Mouse (Mus musculus) stomach, embryonic 14.5 days (tissue): ENCODE results near the gene Nat8l. TPM values are rescaled to one million over a fixed set of nuclear protein-coding genes. Genes with fewer than 3 reads are reported as not detected.
"Not testable (repeated sequence)": the region's sequence is repeated elsewhere in the genome, so short reads cannot be mapped to it uniquely, and the experiment has no call there.

Experiments used
- ATAC-seq: fragments of 200-750 bp; cut with Nextera tagmentation; 2 replicates; pipeline ENCODE4 v1.8.0; 2017; ENCODE audit warnings: low read depth, moderate TSS enrichment; ENCODE audit not compliant: insufficient number of reproducible peaks, insufficient read depth, low FRiP score
- H3K27ac ChIP-seq: fragments of 300-500 bp; sonication (generic); 2 replicates; pipeline ENCODE4 v1.5.1; 2014; ENCODE audit warnings: mild to moderate bottlenecking, low read length, moderate library complexity, mixed read lengths
- H3K27me3 ChIP-seq: fragments of 300-500 bp; sonication (generic); 2 replicates; pipeline ENCODE4 v1.6.1; 2014; ENCODE audit warnings: low read length, control low read depth, mixed read lengths; ENCODE audit not compliant: control insufficient read depth, insufficient read depth
- H3K36me3 ChIP-seq: fragments of 300-500 bp; sonication (generic); 2 replicates; pipeline ENCODE4 v1.6.1; 2014; ENCODE audit warnings: mild to moderate bottlenecking, control low read depth, low read length, moderate library complexity, mixed read lengths; ENCODE audit not compliant: control insufficient read depth, insufficient read depth
- H3K4me1 ChIP-seq: fragments of 300-500 bp; sonication (generic); 2 replicates; pipeline ENCODE4 v1.6.1; 2014; ENCODE audit warnings: low read length, control low read depth, mixed read lengths; ENCODE audit not compliant: control insufficient read depth, insufficient read depth
- H3K4me2 ChIP-seq: fragments of 300-500 bp; sonication (generic); replicated peaks from 2 replicates; pipeline ENCODE4 v1.6.1; 2014; ENCODE audit warnings: low read depth, low read length, control low read depth
- H3K4me3 ChIP-seq: fragments of 300-500 bp; sonication (generic); 2 replicates; pipeline ENCODE4 v1.5.1; 2014; ENCODE audit warnings: low read depth, low read length, control low read depth
- H3K9ac ChIP-seq: fragments of 300-500 bp; sonication (generic); replicated peaks from 2 replicates; pipeline ENCODE4 v1.6.1; 2014; ENCODE audit warnings: low read depth, mild to moderate bottlenecking, control low read depth, low read length, moderate library complexity, mixed read lengths
- H3K9me3 ChIP-seq: fragments of 300-500 bp; sonication (generic); 2 replicates; pipeline ENCODE4 v1.6.1; 2016; ENCODE audit warnings: low read depth, low read length, control low read depth; ENCODE audit not compliant: control insufficient read depth
- WGBS: fragments of 180-500 bp; shearing (Covaris S2); extraction: QIAGEN DNeasy Blood & Tissue Kit; methylation state at CpG from one replicate; pipeline ENCODE4 v1.1.7; 2014; 5-methylcytosine and 5-hydroxymethylcytosine counted together
- polyA plus RNA-seq: library from polyadenylated mRNA; unstranded; fragments of >200 nt; fragmentation: Nextera tagmentation; extraction: Ambion mirVana; gene quantifications from 2 replicates; pipeline ENCODE4 v1.2.1, GENCODE M21; 2014

Gene Nat8l
- polyA plus RNA-seq: 0.24 and 0.29 TPM in 2 replicates

- H3K4me2 ChIP-seq: peak within 1 kb of the TSS; percentile 97
- H3K4me1 ChIP-seq: peaks cover 6% of the 10 kb centered on the region; the same call in 1 of the 2 replicates
- under 1% methylated on average over 75 of the region's 90 CpGs for WGBS
- H3K36me3 ChIP-seq: no peaks in the 10 kb centered on the region
- ATAC-seq: peak; percentile 68
- peaks cover 41% of the 10 kb centered on the region for H3K27me3 ChIP-seq
- peak within 1 kb of the TSS; percentile 57 for H3K4me3 ChIP-seq
- H3K9ac ChIP-seq: no peak within 1 kb of the TSS; the same call in 1 of the 2 replicates
- no peak within 1 kb of the TSS for H3K27ac ChIP-seq
- no peaks in the 10 kb centered on the region for H3K9me3 ChIP-seq
Observed at GRCm38 (mm10) chr5:33995843-33996693, at the start of gene Nat8l. Nat8l (plus strand) TSS chr5:33995984.

DNA sequence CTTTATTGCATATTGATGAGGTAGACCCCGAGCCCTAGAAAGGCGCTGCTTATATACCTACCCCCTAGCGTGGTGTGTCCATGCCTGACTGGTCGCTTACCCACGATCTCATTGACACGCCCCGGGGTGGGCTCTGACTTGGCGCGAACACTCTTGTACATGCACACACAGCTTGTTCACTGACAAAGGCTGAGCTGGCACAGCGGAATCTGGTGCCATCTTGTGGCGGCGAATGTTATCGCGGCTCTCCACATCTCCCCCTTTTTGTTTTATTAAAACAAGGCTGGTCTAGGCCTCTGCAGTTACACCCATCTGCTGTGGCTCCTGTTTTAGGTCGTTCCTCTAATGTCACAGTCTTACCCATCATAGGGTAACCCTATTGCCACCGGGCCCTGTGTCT is 48.7 kb upstream of the Nat8l start:
- H3K4me1 ChIP-seq, H3K36me3 ChIP-seq, H3K27me3 ChIP-seq, H3K4me2 ChIP-seq, H3K27ac ChIP-seq, H3K4me3 ChIP-seq, H3K9ac ChIP-seq, ATAC-seq: not testable (repeated sequence)
- peaks cover 11% of the 10 kb centered on the region; the same call in 1 of the 2 replicates for H3K9me3 ChIP-seq
- WGBS: 90% methylated on average over 16 of the region's 16 CpGs

GRCm38 (mm10) chr5:33948314-33948713 is 47.5 kb upstream of the Nat8l start:
- Histone ChIP-seq H3K9me3 (peaks cover 8% of the 10 kb centered on the region; the same call in 1 of the 2 replicates), H3K4me1 (no peaks in the 10 kb centered on the region), H3K27ac (no peak overlapping the region), H3K4me3 (no peak overlapping the region), H3K9ac (no peak overlapping the region), H3K4me2 (no peak overlapping the region), H3K36me3 (no peaks in the 10 kb centered on the region), H3K27me3 (no peaks in the 10 kb centered on the region)
- no peak for ATAC-seq
- 89% methylated on average over 4 of the region's 4 CpGs for WGBS

DNA sequence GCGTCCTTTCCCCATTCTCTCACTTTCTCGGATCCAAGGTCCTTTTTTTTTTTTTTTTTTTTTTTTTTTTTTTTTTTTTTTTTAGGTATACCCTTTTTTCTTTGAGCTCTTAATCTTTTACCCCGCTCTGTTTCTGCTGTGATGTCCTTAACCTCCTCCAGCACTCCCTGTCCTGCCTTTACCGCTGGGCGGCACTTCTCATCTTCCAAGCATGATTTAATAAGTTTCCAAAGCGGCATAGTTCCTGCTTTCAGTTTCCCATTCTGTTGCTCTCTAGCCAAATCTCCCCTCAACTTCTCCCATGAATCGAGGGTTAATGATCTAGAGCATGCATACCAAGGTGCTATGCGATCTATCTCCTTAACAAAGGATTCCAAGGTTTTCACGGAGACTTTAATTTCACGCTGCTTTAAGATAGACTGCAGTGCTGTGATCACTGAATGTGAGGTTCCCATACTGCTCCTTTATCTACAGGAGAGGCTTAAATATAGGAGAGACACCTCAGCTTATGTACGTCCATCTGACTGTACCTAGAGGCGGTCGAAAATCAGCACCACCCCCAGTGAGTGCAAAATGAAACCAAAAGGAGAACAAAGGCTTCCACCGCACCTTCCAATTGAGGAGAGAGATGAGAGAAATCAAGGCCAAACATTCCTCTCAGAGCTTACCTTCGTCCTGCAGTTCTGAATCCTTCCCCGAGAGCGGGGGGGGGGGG is 42.2 kb upstream of the Nat8l start:
- peaks cover 9% of the 10 kb centered on the region; the same call in 1 of the 2 replicates for H3K9me3 ChIP-seq

DNA sequence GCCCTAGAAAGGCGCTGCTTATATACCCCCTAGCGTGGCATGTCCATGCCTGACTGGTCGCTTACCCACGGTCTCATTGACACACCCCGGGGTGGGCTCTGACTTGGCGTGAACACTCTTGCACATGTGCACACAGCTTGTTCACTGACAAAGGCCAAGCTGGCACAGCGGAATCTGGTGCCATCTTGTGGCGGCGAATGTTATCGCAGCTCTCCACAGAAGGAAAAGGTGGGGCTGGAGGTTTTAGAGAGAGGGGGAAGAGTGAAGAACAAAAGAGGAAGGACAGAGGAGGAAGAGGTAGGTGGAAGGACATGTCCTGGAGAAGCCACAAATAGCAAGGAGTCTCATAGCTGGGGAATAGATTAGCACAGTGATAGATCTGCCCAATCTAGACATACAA is 41.4 kb upstream of the Nat8l start:
- Histone ChIP-seq H3K27ac (no peak overlapping the region), H3K4me2 (no peak overlapping the region), H3K27me3 (no peaks in the 10 kb centered on the region), H3K4me3 (no peak overlapping the region), H3K36me3 (no peaks in the 10 kb centered on the region), H3K9ac (no peak overlapping the region), H3K9me3 (peaks cover 9% of the 10 kb centered on the region; the same call in 1 of the 2 replicates), H3K4me1 (no peaks in the 10 kb centered on the region)
- ATAC-seq: no peak
- WGBS: 42% methylated on average over 10 of the region's 10 CpGs

More for the DNA sequence above, 42.2 kb upstream of the Nat8l start:
- H3K27me3 ChIP-seq: no peaks in the 10 kb centered on the region
- H3K9ac ChIP-seq: no peak overlapping the region
- H3K36me3 ChIP-seq: no peaks in the 10 kb centered on the region
- no peaks in the 10 kb centered on the region for H3K4me1 ChIP-seq
- 87% methylated on average over 17 of the region's 17 CpGs for WGBS
- no peak for ATAC-seq
- H3K4me3 ChIP-seq: no peak overlapping the region
- H3K4me2 ChIP-seq: no peak overlapping the region
- no peak overlapping the region for H3K27ac ChIP-seq

GRCm38 (mm10) chr5:33955868-33956267 is 39.9 kb upstream of the Nat8l start:
- Histone ChIP-seq H3K4me2 (no peak overlapping the region), H3K27me3 (no peaks in the 10 kb centered on the region), H3K36me3 (no peaks in the 10 kb centered on the region), H3K9ac (no peak overlapping the region), H3K27ac (no peak overlapping the region), H3K4me1 (no peaks in the 10 kb centered on the region), H3K9me3 (peaks cover 9% of the 10 kb centered on the region; the same call in 1 of the 2 replicates), H3K4me3 (no peak overlapping the region)
- 51% methylated on average over 4 of the region's 4 CpGs for WGBS
- no peak for ATAC-seq

GRCm38 (mm10) chr5:33959382-33959781 is 36.4 kb upstream of the Nat8l start:
- no peak overlapping the region for H3K9ac ChIP-seq
- no peaks in the 10 kb centered on the region for H3K27me3 ChIP-seq
- H3K27ac ChIP-seq: no peak overlapping the region
- 63% methylated on average over 4 of the region's 4 CpGs for WGBS
- H3K9me3 ChIP-seq: 0 out of 2 replicates have a peak, but pooled peaks cover 3% of the 10 kb centered on the region
- no peak overlapping the region for H3K4me2 ChIP-seq
- no peak for ATAC-seq
- no peaks in the 10 kb centered on the region for H3K4me1 ChIP-seq
- no peak overlapping the region for H3K4me3 ChIP-seq
- H3K36me3 ChIP-seq: no peaks in the 10 kb centered on the region

DNA sequence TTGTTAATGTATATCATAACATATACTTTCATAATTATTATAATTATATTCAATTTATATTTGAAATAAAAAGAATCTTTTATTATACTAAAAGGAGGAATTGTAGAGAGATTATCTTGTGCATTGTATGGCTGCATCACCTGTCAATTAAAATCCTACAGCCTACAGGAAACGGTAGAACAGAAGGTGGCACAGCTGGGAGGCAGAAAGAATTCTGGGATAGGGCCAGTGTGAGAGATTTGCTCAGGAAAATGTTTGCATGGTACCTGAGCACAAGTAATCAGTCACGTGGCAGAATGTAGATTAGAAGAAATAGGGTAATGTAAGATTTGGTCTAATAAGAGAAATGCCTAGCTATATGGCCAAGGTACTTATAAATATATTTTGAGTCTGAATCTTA is 21.0 kb upstream of the Nat8l start:
- ATAC-seq: no peak
- Histone ChIP-seq H3K9ac (no peak overlapping the region), H3K9me3 (no peaks in the 10 kb centered on the region), H3K36me3 (no peaks in the 10 kb centered on the region), H3K27ac (no peak overlapping the region), H3K4me1 (no peaks in the 10 kb centered on the region), H3K4me2 (no peak overlapping the region), H3K27me3 (no peaks in the 10 kb centered on the region), H3K4me3 (no peak overlapping the region)
- WGBS: 47% methylated on average over 2 of the region's 2 CpGs
